Mouse (Mus musculus) left cerebral cortex, adult 2 months (tissue): ENCODE measurements around the gene Gata1. TPM values are rescaled to one million over a fixed set of nuclear protein-coding genes. Genes with fewer than 3 reads are reported as not detected.
A peak's percentile ranks its signal among the peaks of the same experiment; 100 is the strongest.
"Not testable (repeated sequence)": the region's sequence is repeated elsewhere in the genome, so short reads cannot be mapped to it uniquely, and the experiment has no call there.

Source experiments
- DNase-seq, 2 experiments: peaks; one replicate each; pipeline ENCODE4 v3.0.0; 2021 to 2022; ENCODE audit warnings: low spot score in 2 of 2, mixed read lengths in 1 of 2; ENCODE audit errors: extremely low spot score in 1 of 2
- H3K27ac ChIP-seq: fragments of 200-600 bp; 2 replicates; pipeline ENCODE4 v1.8.1; 2022
- H3K4me3 ChIP-seq: fragments of 200-600 bp; 2 replicates; pipeline ENCODE4 v1.8.1; 2022
- CTCF ChIP-seq: fragments of 200-600 bp; IDR thresholded peaks from 2 replicates; pipeline ENCODE4 v1.8.1; 2022; ENCODE audit warnings: antibody characterized with exemption, mild to moderate bottlenecking, moderate library complexity
- intact Hi-C: fragments of 180-260 bp; cut with DNase I; formaldehyde crosslinking; loops from one replicate; pipeline ENCODE4 v1.15.1; 2025
- total RNA-seq, 2 experiments: library from RNA; stranded (reverse); gene quantifications; 2 replicates each; pipeline ENCODE4 v1.2.3; 2021

Gata1 gene
- total RNA-seq, 2 experiments from 2014 or later, result not detected

DNA sequence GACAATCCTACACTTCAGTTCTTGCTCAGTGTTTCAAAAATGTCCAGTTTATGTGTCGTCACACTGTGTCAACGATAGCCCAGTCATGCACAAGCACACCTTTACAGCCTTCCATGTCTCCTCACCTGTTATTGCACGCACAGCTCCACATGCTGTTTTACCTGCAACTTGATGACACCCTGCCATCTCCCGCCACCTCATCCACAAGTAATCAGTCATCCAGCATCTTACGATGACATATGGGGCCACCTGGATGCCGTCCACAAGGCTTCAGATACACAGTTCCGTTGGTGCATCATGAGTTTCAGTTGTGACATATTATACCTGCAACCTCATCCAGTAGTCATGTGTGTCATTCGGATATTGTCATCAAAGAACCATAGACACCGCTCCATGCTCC lies 19.0 kb downstream of the Gata1 start:
- no peak for DNase-seq
- Histone ChIP-seq H3K4me3 (no peak overlapping the region), H3K27ac (no peak overlapping the region)
- intact Hi-C loops, result loop anchor here (10.0 kb wide), 1 partner anchor 46 kb away; no protein-coding TSS in a partner anchor
- no peak for TF ChIP-seq CTCF

DNA sequence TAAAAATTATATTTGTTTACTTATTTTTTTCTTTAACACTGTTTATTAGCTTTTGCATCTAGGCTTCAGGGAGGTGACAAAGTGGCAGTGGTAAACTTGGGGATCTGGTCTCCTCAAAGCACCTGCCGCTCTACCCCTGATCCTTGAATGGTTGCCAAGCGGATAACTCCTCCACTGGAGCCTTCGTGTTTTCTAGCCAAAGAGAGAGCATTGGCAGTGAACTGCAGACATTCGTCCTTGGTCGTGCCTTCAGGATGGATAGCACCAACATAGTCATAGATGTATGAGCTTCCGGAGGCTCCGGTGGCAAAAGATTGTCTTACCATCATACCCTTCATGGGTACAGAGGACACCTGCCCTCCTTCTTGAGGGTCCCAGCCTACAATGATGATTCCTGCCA lies 27.8 kb downstream of the Gata1 start:
- intact Hi-C loops, result loop anchor here (10.0 kb wide), 1 partner anchor 55 kb away; no protein-coding TSS in a partner anchor
- DNase-seq, result no peak
- Histone ChIP-seq H3K27ac (no peak overlapping the region), H3K4me3 (no peak overlapping the region)
- no peak for TF ChIP-seq CTCF

DNA sequence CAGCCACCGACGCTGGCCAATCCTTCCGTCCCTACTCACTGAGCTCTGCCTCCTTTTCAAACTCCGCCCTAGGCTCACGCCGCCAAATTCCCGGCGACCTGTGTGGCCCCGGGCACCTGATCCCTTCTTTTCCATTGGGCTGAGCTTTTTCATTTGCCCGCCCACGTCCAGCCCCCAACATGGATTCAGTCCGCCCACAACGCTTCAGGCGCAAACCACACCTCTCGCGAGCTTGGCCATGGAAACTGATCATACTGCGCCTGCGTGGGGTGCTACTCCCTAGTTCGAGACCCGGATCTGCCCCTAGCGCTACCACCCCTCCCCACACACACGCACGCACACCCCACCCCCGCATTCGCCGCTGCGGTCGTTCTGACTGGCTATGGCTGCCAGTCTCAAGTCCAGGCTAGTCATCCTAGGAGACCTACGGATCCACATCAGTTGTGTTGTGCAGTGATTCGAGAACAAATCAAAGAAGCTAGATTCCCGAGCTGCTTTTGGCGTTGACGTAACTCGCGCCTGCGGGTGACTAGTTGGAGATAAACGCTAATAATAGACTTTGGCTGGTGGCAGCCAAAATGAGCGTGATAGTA lies 29.9 kb downstream of the Gata1 start:
- intact Hi-C loops, result no loop called here

DNA sequence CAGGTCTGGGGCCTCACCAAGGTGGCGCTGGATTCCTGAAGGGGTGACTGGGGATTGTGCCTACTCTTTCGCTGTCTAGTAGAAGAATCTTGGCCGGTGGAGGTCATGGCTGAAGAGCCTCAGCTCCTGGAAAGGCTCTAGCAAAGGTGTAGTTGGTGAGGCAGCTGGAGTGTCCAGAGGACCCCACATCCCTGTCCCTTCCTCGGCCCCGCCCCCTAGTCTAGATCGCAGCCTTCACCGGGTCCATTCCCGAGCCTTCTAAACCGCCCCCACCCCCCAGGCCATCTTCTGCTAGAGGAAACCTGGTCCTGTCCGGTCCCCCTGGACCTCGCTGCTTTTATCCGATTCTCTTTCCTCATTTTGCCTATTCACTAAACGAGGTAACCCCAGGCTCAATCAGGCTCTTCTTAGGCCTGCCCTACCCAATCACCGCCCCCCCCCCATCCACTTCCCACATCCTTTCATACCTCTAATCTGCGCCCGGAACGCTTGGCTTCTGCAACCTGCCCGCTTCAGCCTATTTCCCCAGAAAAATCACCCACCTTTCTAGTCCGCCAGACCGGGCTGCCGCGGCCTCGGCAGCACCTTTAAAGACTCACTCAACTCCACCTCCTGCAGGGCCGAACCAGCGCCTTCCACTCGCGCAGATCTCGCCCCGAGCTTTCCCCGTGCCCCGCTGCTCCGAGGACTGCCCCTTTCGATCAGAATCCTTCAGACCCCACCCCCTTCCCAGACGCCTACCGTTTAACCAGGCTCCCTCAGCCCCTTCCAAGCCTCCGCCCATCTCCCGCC lies 30.6 kb downstream of the Gata1 start, which contains the start of gene Hdac6:
TSS of gene Hdac6 (minus strand) at position 782 of the 792 bp plus-strand sequence.
- Histone ChIP-seq H3K4me3 (peak within 1 kb of the TSS; percentile 54), H3K27ac (peak within 1 kb of the TSS; percentile 82)
- intact Hi-C loops, result no loop called here
- TF ChIP-seq CTCF, result no peak
- DNase-seq, result peak in 1 of 2 experiments; percentile 11

More for the DNA sequence above, 29.9 kb downstream of the Gata1 start:
- H3K27ac ChIP-seq, result peak overlapping the region; percentile 82
- peak; percentile 87 to 91 for DNase-seq
- no peak for TF ChIP-seq CTCF
- peak overlapping the region; percentile 54 for H3K4me3 ChIP-seq

DNA sequence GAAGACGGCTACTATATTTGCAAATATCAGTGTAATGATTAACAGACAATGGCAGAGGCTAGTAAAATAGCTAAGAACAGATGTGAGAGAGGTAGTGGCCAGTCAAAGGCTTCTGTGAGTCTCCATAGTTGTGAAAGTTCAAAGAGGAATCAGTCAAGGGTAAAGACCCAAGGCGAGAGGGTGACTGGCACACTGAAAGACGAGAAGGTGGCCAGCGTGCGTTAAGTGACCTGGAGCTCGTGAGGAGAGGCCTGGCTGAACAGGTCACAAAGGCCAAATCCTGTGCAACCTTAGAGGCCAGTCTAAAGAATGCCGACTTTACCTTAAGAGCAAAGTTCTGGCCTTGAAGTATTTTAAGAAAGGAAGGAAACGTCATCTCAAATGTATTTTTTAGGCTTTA lies 32.3 kb downstream of the Gata1 start:
- no peak overlapping the region for H3K27ac ChIP-seq
- no peak overlapping the region for H3K4me3 ChIP-seq
- no peak for TF ChIP-seq CTCF
- no peak for DNase-seq
- intact Hi-C loops, result no loop called here

DNA sequence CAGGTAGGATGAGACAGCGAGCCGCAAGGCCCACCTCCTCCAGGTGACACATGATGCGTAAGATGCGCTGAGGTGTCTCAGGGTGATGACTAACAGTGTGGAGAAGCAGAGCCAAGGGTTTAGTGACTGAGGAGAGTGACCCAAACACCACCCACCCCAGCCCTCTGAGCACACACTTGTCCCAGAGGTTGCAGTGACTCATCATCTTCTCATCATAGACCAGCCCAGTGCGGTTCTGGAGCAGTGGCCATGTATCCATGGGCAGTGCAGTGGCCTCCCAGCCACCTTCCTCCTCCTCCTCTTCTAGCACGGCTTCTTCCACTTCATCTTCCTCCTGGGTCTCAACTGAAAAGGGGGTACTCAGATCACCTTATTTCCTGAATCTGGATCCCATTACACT lies 40.2 kb downstream of the Gata1 start:
- no peak overlapping the region for H3K4me3 ChIP-seq
- intact Hi-C loops, result no loop called here
- DNase-seq, result no peak
- TF ChIP-seq CTCF, result no peak
- H3K27ac ChIP-seq, result no peak overlapping the region

DNA sequence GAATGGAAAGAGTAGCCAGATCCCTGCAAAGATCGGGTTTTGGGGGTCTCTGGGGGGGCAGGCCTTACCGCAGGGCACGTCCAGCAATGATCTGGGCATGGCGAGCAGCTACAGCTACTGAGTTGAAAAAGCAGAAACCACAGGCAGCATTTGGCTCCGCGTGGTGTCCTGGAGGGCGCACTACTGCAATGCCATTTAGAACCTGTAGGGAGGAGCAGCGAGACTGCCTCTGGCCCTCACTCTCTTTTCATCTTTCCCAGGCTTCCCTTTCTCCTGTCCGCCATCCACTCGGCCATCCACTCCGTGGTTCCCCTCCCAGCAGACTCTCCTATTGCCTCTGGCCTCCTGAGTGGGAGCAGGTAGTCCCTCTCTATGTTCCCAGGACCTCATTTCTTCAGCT lies 41.0 kb downstream of the Gata1 start:
- Histone ChIP-seq H3K27ac (no peak overlapping the region), H3K4me3 (no peak overlapping the region)
- DNase-seq, result no peak
- no peak; the same call in none of the 2 replicates for TF ChIP-seq CTCF
- intact Hi-C loops, result no loop called here

DNA sequence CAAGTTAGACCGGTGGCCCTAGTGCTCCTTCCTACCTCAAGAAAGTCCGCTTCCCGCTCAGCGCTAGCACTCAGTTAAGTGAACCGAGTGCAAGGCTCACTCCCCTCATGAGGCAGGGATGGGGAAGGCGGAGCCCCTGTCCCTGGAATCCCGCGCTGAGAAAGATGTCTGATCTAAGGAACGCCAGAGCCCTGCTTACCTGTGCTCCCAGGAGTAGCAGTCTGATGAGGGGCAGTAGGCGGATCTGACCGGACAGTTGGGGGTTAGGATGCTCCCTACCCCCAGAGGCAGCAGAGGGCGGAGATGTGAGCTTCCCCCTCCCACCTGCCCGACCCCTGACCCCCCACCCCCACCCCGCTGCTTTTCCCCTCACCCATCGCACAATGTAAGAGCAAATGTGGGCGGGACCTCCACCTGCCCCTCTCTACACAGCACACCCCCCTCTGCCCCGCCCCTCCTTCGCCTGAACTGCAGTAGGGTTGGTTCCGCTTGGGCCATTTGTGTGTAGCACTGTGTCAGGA lies 49.5 kb downstream of the Gata1 start, which contains the start of gene Eras:
TSS of gene Eras (minus strand) at position 338 of the 521 bp plus-strand sequence.
- intact Hi-C loops, result no loop called here
- TF ChIP-seq CTCF, result no peak
- H3K27ac ChIP-seq, result no peak within 1 kb of the TSS
- no peak within 1 kb of the TSS for H3K4me3 ChIP-seq
- DNase-seq, result no peak

DNA sequence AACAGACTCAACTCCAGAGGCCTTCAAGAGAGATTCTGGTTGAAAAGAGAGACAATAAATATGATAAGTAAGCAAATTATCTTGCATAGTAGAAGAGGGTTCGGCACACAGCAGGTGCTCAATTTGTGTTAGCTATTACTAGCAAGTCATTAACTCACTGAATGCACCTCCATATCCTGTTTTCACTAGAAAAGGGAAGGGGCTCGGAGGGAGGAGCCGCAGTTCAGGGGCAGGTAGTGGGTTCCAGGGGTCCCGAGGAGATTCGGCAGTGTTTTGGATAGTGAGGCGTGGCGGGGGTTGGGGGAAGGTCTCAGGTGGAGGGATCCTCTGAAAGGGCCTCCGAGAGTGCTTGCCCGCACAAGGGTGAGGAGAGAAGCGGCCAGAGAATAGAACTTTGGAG lies 50.8 kb downstream of the Gata1 start:
- Histone ChIP-seq H3K27ac (no peak overlapping the region), H3K4me3 (no peak overlapping the region)
- intact Hi-C loops, result no loop called here
- DNase-seq, result no peak
- no peak for TF ChIP-seq CTCF

DNA sequence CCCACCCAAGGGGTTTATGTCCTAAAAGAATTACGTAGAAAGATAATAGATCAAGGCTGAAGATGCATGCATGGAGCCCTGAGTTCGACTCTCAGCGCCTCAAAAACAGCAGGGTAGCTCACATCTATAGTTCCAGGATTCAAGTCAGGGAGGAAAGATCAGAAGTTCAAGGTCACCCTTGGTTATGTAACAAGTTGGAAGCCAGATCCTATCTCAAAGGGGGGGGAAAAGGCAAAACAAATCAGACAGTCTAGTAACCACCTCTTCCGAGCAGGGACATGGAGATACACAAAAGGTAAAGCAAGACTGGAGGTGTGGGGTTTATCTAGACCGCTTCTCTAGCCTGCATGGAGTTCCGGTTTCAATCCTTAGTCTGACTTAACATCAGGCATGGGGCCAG lies 51.6 kb downstream of the Gata1 start:
- no peak for TF ChIP-seq CTCF
- H3K27ac ChIP-seq, result no peak overlapping the region
- intact Hi-C loops, result no loop called here
- DNase-seq, result no peak
- no peak overlapping the region for H3K4me3 ChIP-seq

DNA sequence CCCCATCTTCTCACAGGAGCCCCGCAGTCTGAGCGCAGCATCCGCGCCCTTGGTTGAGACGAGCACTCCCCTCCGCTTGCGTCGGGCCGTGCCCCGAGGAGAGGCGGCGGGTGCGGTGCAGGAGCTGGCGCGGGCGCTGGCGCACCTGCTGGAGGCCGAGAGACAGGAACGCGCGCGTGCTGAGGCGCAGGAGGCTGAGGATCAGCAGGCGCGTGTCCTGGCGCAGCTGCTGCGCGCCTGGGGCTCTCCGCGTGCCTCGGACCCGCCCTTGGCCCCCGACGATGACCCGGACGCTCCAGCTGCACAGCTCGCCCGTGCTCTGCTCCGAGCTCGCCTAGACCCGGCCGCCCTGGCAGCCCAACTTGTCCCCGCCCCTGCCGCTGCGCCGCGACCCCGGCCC lies 55.8 kb downstream of the Gata1 start:
- no peak for TF ChIP-seq CTCF
- peak in 1 of 2 experiments; percentile 35 for DNase-seq
- H3K27ac ChIP-seq, result no peak overlapping the region
- intact Hi-C loops, result no loop called here
- peak overlapping the region; percentile 53 for H3K4me3 ChIP-seq

DNA sequence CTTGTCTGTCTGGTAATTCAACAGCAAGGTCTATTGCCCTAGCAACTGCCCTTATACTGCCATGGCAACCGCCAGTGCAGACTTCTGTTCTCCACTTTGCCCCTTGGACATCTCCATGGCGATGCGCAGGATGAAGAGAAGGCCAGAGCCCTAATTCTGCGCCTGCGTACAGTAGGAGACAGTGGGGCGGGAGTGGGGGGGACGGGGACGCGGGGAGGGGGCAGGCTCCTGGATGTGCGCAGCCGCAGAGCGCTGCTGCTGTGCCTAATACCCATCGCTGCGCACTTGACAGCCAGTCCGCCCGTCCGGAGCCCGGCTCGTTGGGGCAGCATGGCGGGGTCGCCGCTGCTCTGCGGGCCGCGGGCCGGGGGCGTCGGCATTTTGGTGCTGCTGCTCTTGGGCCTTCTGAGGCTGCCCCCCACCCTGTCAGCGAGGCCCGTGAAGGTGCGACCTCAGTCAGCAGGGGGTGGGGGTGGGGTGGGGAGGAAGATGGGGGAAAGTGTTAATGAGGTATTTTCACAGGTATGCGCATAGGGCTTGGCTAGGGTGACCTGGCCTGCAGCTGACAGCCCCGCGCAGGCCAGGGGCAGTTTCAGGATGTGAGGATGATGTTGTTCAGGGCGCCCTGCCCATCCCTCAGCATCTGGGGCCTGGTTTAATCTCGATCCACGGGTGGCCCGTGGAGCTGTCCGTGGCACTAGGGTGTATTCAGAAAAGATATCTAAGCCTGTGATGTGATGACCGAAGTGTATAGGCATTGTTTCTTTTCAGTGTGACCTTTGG lies 58.1 kb downstream of the Gata1 start, which contains the start of gene Pcsk1n:
TSS of gene Pcsk1n (plus strand) at position 222 of the 783 bp plus-strand sequence.
- peak; percentile 40 to 46 for DNase-seq
- intact Hi-C loops, result loop anchor here (5.0 to 10.0 kb wide), 2 partner anchors 98 to 185 kb away; partner anchors contain the start of gene Glod5
- peak within 1 kb of the TSS; percentile 53 for H3K4me3 ChIP-seq
- TF ChIP-seq CTCF, result no peak
- peak within 1 kb of the TSS; percentile 81 for H3K27ac ChIP-seq

DNA sequence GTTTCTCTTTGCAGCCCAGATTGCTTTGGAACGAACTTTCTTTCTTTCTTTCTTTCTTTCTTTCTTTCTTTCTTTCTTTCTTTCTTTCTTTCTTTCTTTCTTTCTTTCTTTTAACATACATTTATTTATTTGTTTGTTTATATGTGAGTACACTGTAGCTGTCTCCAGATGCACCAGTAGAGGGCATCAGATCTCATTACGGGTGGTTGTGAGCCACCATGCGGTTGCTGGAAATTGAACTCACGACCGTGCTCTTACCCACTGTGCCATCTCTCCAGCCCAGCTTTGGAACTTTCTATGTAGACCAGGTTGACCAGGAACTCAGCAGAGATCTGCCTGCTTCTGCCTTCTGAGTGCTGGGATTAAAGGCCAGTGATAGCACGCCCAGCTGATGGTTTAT lies 59.9 kb downstream of the Gata1 start:
- intact Hi-C loops, result loop anchor here (5.0 to 10.0 kb wide), 2 partner anchors 99 to 187 kb away; partner anchors contain the start of gene Glod5
- DNase-seq, H3K27ac ChIP-seq: not testable (repeated sequence)

More for the DNA sequence above, 59.9 kb downstream of the Gata1 start:
- not testable (repeated sequence) for H3K4me3 ChIP-seq
